Mouse (Mus musculus): Measurements from ENCODE around the gene Thrsp. TPM values are rescaled to one million over a fixed set of nuclear protein-coding genes. Genes with fewer than 3 reads are reported as not detected.
"Not testable (repeated sequence)": the region's sequence is repeated elsewhere in the genome, so short reads cannot be mapped to it uniquely, and the experiment has no call there.

Gene Thrsp
- polyA plus RNA-seq (2015; fragmentation: Nextera tagmentation; extraction: Ambion mirVana): 1.5 and 2.1 TPM in 2 replicates

DNA sequence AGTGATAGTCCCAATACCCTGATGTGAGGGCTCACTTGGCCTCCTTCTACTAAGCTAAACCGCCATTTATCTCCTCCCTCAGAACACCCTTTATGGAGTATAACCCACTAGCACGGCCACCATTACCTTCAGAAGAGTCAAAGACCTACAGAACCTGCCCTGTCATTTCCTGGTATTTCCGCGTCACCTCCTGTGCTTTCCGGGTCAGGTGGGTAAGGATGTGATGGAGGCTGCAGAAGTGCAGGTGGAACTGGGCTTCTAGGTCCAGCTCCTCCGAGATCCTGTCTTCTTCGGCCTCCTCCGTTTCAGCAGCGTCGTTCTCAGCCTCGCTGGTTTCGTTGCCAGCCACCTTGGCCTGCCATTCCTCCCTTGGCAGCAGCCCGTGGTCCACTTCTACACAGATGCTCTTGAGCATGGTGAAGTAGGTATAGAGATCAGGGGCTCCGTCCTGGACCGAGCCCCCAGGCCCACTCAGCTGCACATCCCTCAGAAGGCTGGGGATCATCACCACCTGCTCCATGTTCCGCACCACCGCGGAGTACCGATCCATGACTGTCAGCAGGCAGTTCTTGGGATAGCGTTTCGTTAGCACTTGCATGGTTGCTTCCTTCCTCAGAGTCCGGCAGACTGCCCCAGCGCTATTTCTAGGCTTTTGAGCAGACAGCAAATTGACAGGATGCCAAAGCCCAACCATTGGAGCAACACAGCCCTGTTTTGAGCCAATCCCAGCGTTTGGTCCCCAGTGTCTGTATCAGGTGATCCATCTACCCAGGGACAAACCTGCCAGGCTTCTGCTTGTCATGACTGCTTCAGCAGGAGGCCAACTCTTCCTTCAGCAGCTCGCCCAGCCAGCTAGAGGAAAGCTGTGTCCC is at the start of gene Thrsp:
Gene Thrsp, minus strand, starts transcription at position 825 of the 872 bp plus-strand sequence.
- Histone ChIP-seq H3K9ac (replicated peaks) (no peak within 1 kb of the TSS), H3K27ac (replicated peaks) (no peak within 1 kb of the TSS), H3K27me3 (replicated peaks) (no peaks in the 10 kb centered on the region), H3K4me3 (replicated peaks) (no peak within 1 kb of the TSS), H3K4me1 (peaks cover 5% of the 10 kb centered on the region; the same call in 1 of the 2 replicates), H3K36me3 (peaks cover under 1% of the 10 kb centered on the region; the same call in 1 of the 2 replicates), H3K9me3 (replicated peaks) (no peaks in the 10 kb centered on the region), H3K4me2 (no peak within 1 kb of the TSS)
- WGBS: 77% methylated on average over 25 of the region's 25 CpGs
- no peak for ATAC-seq (ENCODE audit: low FRiP score)

DNA sequence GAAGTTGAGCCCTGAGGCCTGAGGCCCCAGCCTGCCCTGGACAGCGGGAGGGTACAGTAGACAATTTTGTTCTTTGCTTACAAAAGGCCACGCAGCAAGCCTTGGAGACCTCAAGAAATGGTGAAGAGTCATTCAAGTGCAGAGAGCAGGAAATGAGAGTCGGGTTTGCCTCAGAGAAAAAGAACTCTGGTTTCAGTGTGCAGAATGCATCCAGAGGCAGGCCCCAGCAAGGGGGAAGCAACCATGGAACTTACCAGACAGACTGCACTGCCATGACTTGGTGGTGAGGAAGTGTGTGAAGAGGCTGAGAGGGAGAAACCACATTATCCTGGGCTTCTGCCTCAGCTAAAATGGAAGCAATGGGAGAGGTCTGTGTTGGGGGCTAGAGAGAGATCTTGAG is 38.0 kb upstream of the Thrsp start:
- 87% methylated on average over 3 of the region's 3 CpGs for WGBS
- no peaks in the 10 kb centered on the region for H3K36me3 ChIP-seq
- ATAC-seq (ENCODE audit: low FRiP score): no peak

GRCm38 (mm10) chr7:97454795-97455194 is 37.3 kb upstream of the Thrsp start:
- Histone ChIP-seq H3K36me3 (no peaks in the 10 kb centered on the region), H3K9ac (replicated peaks) (no peak overlapping the region), H3K9me3 (replicated peaks) (no peaks in the 10 kb centered on the region), H3K27ac (replicated peaks) (no peak overlapping the region), H3K4me2 (no peak overlapping the region), H3K4me1 (peaks cover 10% of the 10 kb centered on the region; the same call in 1 of the 2 replicates), H3K27me3 (replicated peaks) (0 out of 2 replicates have a peak, but pooled peaks cover 10% of the 10 kb centered on the region), H3K4me3 (replicated peaks) (no peak overlapping the region)
- 96% methylated on average over 10 of the region's 10 CpGs for WGBS
- no peak for ATAC-seq (ENCODE audit: low FRiP score)

More for the DNA sequence above, 38.0 kb upstream of the Thrsp start:
- H3K4me1 ChIP-seq: peaks cover 10% of the 10 kb centered on the region; the same call in 1 of the 2 replicates
- H3K27me3 ChIP-seq (replicated peaks): 0 out of 2 replicates have a peak, but pooled peaks cover 10% of the 10 kb centered on the region
- no peak overlapping the region for H3K9ac ChIP-seq (replicated peaks)
- no peak overlapping the region for H3K27ac ChIP-seq (replicated peaks)
- no peak overlapping the region for H3K4me3 ChIP-seq (replicated peaks)
- no peaks in the 10 kb centered on the region for H3K9me3 ChIP-seq (replicated peaks)
- no peak overlapping the region for H3K4me2 ChIP-seq

GRCm38 (mm10) chr7:97453141-97453921 is 35.8 kb upstream of the Thrsp start:
- Histone ChIP-seq H3K27ac (replicated peaks) (0 out of 2 replicates have a peak overlapping the region, but pooled peaks have one; percentile 11), H3K27me3 (replicated peaks) (0 out of 2 replicates have a peak, but pooled peaks cover 10% of the 10 kb centered on the region), H3K9ac (replicated peaks) (peak overlapping the region; percentile 23; the same call in 1 of the 2 replicates), H3K4me1 (peaks cover 10% of the 10 kb centered on the region; the same call in 1 of the 2 replicates), H3K9me3 (replicated peaks) (no peaks in the 10 kb centered on the region), H3K4me2 (peak overlapping the region; percentile 59), H3K4me3 (replicated peaks) (peak overlapping the region; percentile 32), H3K36me3 (no peaks in the 10 kb centered on the region)
- ATAC-seq (ENCODE audit: low FRiP score): peak; percentile 28; the same call in 1 of the 2 replicates
- 8% methylated on average over 27 of the region's 27 CpGs for WGBS

GRCm38 (mm10) chr7:97452196-97452595 is 34.7 kb upstream of the Thrsp start:
- ATAC-seq (ENCODE audit: low FRiP score): no peak
- Histone ChIP-seq H3K4me3 (replicated peaks) (no peak overlapping the region), H3K36me3 (no peaks in the 10 kb centered on the region), H3K9me3 (replicated peaks) (no peaks in the 10 kb centered on the region), H3K27ac (replicated peaks) (no peak overlapping the region), H3K4me2 (no peak overlapping the region), H3K4me1 (peaks cover 13% of the 10 kb centered on the region), H3K9ac (replicated peaks) (no peak overlapping the region), H3K27me3 (replicated peaks) (0 out of 2 replicates have a peak, but pooled peaks cover 10% of the 10 kb centered on the region)
- 83% methylated on average over 6 of the region's 6 CpGs for WGBS

DNA sequence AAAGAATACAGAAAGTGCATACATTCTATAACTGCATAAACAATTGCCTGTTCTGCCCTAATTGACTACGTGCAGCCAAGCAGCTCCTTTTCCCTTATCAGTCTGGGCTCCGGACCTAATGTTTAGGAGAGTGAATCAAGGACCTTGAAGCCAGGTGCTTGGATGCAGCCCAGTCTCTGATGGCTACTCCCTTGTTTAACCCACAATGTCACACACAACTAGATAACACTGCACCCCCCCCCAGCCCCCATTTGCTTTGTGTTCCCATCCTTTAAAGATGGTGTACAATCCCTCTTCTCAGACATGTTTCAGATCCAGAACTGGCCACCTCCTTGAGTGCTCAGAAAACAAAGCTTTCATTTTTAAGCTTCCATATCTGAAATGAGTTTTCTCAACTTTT is 33.5 kb upstream of the Thrsp start, which contains the start of gene Kctd14:
Gene Kctd14, plus strand, starts transcription at position 301 of the 400 bp plus-strand sequence.
- ATAC-seq (ENCODE audit: low FRiP score); H3K4me2 ChIP-seq; H3K27me3 ChIP-seq (replicated peaks); H3K9me3 ChIP-seq (replicated peaks); H3K36me3 ChIP-seq; H3K9ac ChIP-seq (replicated peaks); H3K4me3 ChIP-seq (replicated peaks); H3K27ac ChIP-seq (replicated peaks): not testable (repeated sequence)
- peaks cover 13% of the 10 kb centered on the region for H3K4me1 ChIP-seq
- WGBS: 86% methylated on average over 2 of the region's 2 CpGs

GRCm38 (mm10) chr7:97447050-97447531 is 29.6 kb upstream of the Thrsp start:
- Histone ChIP-seq H3K27ac (replicated peaks) (peak overlapping the region; percentile 83), H3K9me3 (replicated peaks) (no peaks in the 10 kb centered on the region), H3K36me3 (no peaks in the 10 kb centered on the region), H3K27me3 (replicated peaks) (no peaks in the 10 kb centered on the region), H3K9ac (replicated peaks) (no peak overlapping the region), H3K4me2 (peak overlapping the region; percentile 0; the same call in 1 of the 2 replicates), H3K4me3 (replicated peaks) (no peak overlapping the region), H3K4me1 (peaks cover 3% of the 10 kb centered on the region; the same call in 1 of the 2 replicates)
- 31% methylated on average over 6 of the region's 6 CpGs for WGBS
- ATAC-seq (ENCODE audit: low FRiP score): peak; percentile 67

GRCm38 (mm10) chr7:97446171-97446925 is 28.8 kb upstream of the Thrsp start:
- H3K4me3 ChIP-seq (replicated peaks): no peak overlapping the region
- peak; percentile 90 for ATAC-seq (ENCODE audit: low FRiP score)
- H3K4me2 ChIP-seq: no peak overlapping the region
- H3K36me3 ChIP-seq: no peaks in the 10 kb centered on the region
- no peaks in the 10 kb centered on the region for H3K9me3 ChIP-seq (replicated peaks)
- peak overlapping the region; percentile 83 for H3K27ac ChIP-seq (replicated peaks)
- 26% methylated on average over 6 of the region's 6 CpGs for WGBS
- no peak overlapping the region for H3K9ac ChIP-seq (replicated peaks)
- H3K4me1 ChIP-seq: peaks cover 3% of the 10 kb centered on the region; the same call in 1 of the 2 replicates
- no peaks in the 10 kb centered on the region for H3K27me3 ChIP-seq (replicated peaks)

GRCm38 (mm10) chr7:97438986-97439385 is 21.5 kb upstream of the Thrsp start:
- Histone ChIP-seq H3K4me1 (no peaks in the 10 kb centered on the region), H3K27ac (replicated peaks) (no peak overlapping the region), H3K4me2 (no peak overlapping the region), H3K9me3 (replicated peaks) (no peaks in the 10 kb centered on the region), H3K9ac (replicated peaks) (no peak overlapping the region), H3K27me3 (replicated peaks) (no peaks in the 10 kb centered on the region), H3K4me3 (replicated peaks) (no peak overlapping the region), H3K36me3 (no peaks in the 10 kb centered on the region)
- no peak for ATAC-seq (ENCODE audit: low FRiP score)

DNA sequence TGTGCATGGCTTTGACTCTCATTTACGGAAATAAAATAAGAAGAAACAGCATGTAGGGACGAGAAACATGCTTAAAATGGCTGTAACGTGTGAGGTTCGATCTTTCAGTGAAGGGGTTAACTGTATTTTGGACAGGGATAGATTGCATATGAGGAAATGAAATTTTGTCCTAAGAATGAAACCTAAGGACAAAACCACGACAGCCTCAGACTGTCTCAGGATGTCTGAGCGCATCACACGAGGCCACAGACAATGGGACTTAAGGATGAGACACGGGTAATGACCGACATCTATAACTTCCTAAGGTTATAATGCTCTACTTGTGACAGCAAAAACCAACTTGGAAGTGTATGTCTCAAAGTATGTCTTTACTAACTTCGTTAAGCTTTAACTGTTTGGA is 17.0 kb upstream of the Thrsp start:
- no peak overlapping the region for H3K9ac ChIP-seq (replicated peaks)
- H3K36me3 ChIP-seq: no peaks in the 10 kb centered on the region
- no peak overlapping the region for H3K4me3 ChIP-seq (replicated peaks)
- no peak overlapping the region for H3K27ac ChIP-seq (replicated peaks)
- H3K9me3 ChIP-seq (replicated peaks): no peaks in the 10 kb centered on the region
- H3K4me2 ChIP-seq: no peak overlapping the region
- no peak for ATAC-seq (ENCODE audit: low FRiP score)
- WGBS: 86% methylated on average over 10 of the region's 10 CpGs
- H3K4me1 ChIP-seq: peaks cover 8% of the 10 kb centered on the region
- no peaks in the 10 kb centered on the region for H3K27me3 ChIP-seq (replicated peaks)

- H3K27me3 ChIP-seq (replicated peaks); H3K4me1 ChIP-seq; H3K9ac ChIP-seq (replicated peaks); H3K4me3 ChIP-seq (replicated peaks); H3K36me3 ChIP-seq; ATAC-seq (ENCODE audit: low FRiP score); H3K27ac ChIP-seq (replicated peaks); H3K4me2 ChIP-seq; H3K9me3 ChIP-seq (replicated peaks): not testable (repeated sequence)
- 71% methylated on average over 3 of the region's 3 CpGs for WGBS
These were observed 16.0 kb upstream of the Thrsp start for GRCm38 (mm10) chr7:97433517-97433916.
